Mouse (Mus musculus): ENCODE data around the gene Egfl7.

DNA sequence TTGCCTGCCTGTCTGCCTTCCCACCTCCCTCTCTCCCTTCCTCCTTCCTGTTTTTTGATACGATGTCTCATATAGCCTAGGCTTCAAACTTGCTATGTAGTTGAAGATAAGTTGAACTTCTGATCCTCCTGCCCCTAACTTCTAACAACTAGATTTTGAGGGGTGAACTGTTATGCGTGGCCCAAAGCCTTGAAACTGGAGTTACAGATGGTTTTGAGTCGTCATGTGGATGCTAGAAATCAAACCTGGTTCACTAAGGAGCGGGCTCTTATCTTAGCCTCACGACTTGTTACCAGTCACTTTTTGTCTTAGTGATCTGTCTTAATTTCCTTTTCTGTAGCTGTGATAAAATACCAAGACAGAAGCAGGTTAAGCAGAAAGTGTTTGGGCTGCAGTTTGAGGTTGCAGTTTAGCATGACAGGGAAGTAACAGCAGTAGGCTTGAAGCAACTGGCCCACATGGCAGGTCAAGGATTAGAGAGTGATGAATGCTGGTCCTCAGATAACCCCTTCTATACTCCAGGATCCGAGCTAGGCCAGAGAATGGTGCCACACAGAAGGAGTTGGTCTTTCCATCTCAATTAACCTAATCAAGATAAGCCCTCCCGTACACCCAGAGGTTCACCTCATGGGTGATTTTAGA lies 61.3 kb downstream of the Egfl7 start:
- TF ChIP-seq CTCF (IDR thresholded peaks at IDR 0.05; ENCODE audit: low read depth, low read length) = no peak
- TF ChIP-seq POLR2A (IDR thresholded peaks at IDR 0.05; ENCODE audit: insufficient read depth, low read length) = no peak
- TF ChIP-seq EP300 (IDR thresholded peaks at IDR 0.05; ENCODE audit: insufficient read depth, low read depth, low read length) = no peak

All from ES-Bruce4 (cell line).